Mouse (Mus musculus) left cerebral cortex, adult 8-10 months (tissue): ENCODE measurements around the gene Pex19. TPM values are rescaled to one million over a fixed set of nuclear protein-coding genes. Genes with fewer than 3 reads are reported as not detected.

ENCODE experiments used
- DNase-seq, 2 experiments: peaks; one replicate each; pipeline ENCODE4 v3.0.0; 2022; ENCODE audit warnings: low spot score in 2 of 2
- total RNA-seq, 4 experiments: library from RNA; stranded (reverse); gene quantifications; 2 replicates each; pipeline ENCODE4 v1.2.4; 2022

Pex19 gene
- total RNA-seq, 4 experiments from 2014 or later = 78.7 to 104 (median 83.8) TPM

DNA sequence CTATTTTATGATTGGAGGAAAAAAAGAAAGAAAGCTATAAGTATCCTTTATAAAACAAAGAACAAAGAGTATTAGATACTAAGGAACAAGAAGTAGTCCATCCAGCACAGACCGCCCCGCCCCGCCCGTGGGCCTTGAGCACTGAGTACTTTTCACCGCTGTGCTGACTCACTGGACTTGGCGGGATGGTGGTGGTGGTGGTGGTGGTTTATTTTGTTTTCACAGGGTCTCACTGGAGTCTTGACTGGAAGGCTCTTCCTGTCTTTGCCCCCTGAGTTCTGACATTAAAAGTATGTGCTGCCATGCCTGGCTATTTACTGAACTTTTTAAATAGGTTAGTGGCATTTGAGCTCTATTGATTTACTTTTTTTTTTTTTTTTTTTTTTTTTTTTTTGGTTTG, 56.5 kb downstream of the Pex19 start:
- DNase-seq = no peak

DNA sequence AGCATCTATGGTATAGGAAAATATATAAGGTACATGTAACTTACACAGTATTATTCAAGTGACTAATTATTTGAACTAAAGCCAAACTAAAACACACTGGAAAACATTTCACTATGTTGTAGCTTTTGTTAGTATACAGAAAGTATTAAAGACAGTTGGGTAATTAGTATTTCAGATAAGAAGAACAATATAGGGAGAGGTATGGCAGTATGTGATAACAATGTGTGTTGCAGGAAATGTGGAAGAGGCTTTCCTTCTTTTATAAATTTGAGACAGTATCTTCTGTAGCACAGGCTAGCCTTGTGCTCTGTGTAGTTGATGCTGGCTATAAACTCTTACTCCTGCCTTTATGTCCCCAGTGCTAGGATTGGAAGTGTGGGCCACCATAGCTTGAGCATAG, 57.4 kb downstream of the Pex19 start:
- DNase-seq = no peak

Other genes starting within 250 kb of the Pex19 start
- under 1 TPM in 3 of 4 experiments, not detected in 1; 0.25 to 0.37 (median 0.33) TPM for gene Gm10521, start 231.1 kb upstream of the Pex19 start, total RNA-seq
- 1 to 10 TPM in 1 of 4 experiments, under 1 TPM in 1, not detected in 2; 0.68 to 2.0 TPM for gene Slamf6, start 209.2 kb upstream of the Pex19 start, total RNA-seq
- gene Vangl2, start 98.3 kb upstream of the Pex19 start, total RNA-seq = 10 to 100 TPM; 12.9 to 17.1 (median 15.9) TPM
- under 1 TPM; 0.14 to 0.70 (median 0.24) TPM for gene Nhlh1, start 69.2 kb upstream of the Pex19 start, total RNA-seq
- 100 to 1,000 TPM; 138 to 149 (median 144) TPM for gene Copa, start 44.2 kb upstream of the Pex19 start, total RNA-seq
- 10 to 100 TPM; 62.4 to 69.8 (median 64.3) TPM for gene Ncstn, start 44.0 kb upstream of the Pex19 start, total RNA-seq
- 100 to 1,000 TPM; 118 to 125 (median 119) TPM for gene Dcaf8, start 21.3 kb downstream of the Pex19 start, total RNA-seq
- gene Pea15a, start 80.0 kb downstream of the Pex19 start, total RNA-seq = 100 to 1,000 TPM; 409 to 452 (median 428) TPM
- 1 to 10 TPM in 3 of 4 experiments, under 1 TPM in 1; 0.79 to 3.1 (median 2.0) TPM for gene Casq1, start 93.1 kb downstream of the Pex19 start, total RNA-seq
- gene Atp1a4, start 131.7 kb downstream of the Pex19 start, total RNA-seq = not detected
- 100 to 1,000 TPM; 256 to 294 (median 274) TPM for gene Igsf8, start 134.9 kb downstream of the Pex19 start, total RNA-seq
- gene Atp1a2, start 171.3 kb downstream of the Pex19 start, total RNA-seq = 100 to 1,000 TPM; 623 to 677 (median 661) TPM
- gene Kcnj9, start 202.6 kb downstream of the Pex19 start, total RNA-seq = 100 to 1,000 TPM; 109 to 120 (median 112) TPM
- gene Kcnj10, start 214.5 kb downstream of the Pex19 start, total RNA-seq = 100 to 1,000 TPM in 3 of 4 experiments, 10 to 100 TPM in 1; 98.2 to 130 (median 113) TPM
- 1 to 10 TPM; 8.0 to 8.7 (median 8.1) TPM for gene Pigm, start 249.8 kb downstream of the Pex19 start, total RNA-seq